In genomic region chr10:23349392-23350010, GRCm38 (mm10) we compare ENCODE assay signal across 8 mouse cellular contexts. TPM values are rescaled to one million over a fixed set of nuclear protein-coding genes. Genes with fewer than 3 reads are reported as not detected.
A peak's percentile ranks its signal among the peaks of the same experiment; 100 is the strongest.
DNase-seq lines count a peak whose midpoint lies in the region; ATAC-seq and TF ChIP-seq lines count a peak whose summit lies in the region.

No protein-coding gene starts in this region.

- no peak for TF ChIP-seq EP300 in lung, postnatal 0 days (IDR thresholded peaks at IDR 0.05)

- H3K4me3 ChIP-seq in lung, postnatal 0 days (ENCODE audit: low read depth, low read length) = peak overlapping the region; percentile 51
- H3K4me3 ChIP-seq in layer of hippocampus, adult 2 months = peak overlapping the region; percentile 62

- no peak overlapping the region for H3K9ac ChIP-seq in lung, postnatal 0 days (replicated peaks; ENCODE audit: low read depth)

- peak; percentile 18 for DNase-seq in adrenal gland, postnatal 10 days
- no peak for DNase-seq in adrenal gland, postnatal 4 days (ENCODE audit: low spot score in 2 of 2)
- DNase-seq in lung, postnatal 0 days (ENCODE audit: low spot score) = peak; percentile 19
- DNase-seq in lung, adult 18-20 months = no peak
- peak; percentile 21 for DNase-seq in gastrocnemius, adult 18-20 months (ENCODE audit: low spot score)
- DNase-seq in layer of hippocampus, adult 2 months (ENCODE audit: low spot score in 2 of 2) = no peak
- DNase-seq in neural tube, embryonic 10.5 days (ENCODE audit: extremely low spot score, low spot score) = peak; percentile 79
- DNase-seq in T-cell, adult 2 months (ENCODE audit: low spot score) = no peak

- no peak for TF ChIP-seq CTCF in lung, postnatal 0 days (IDR thresholded peaks at IDR 0.05)
- no peak for TF ChIP-seq CTCF in layer of hippocampus, adult 2 months (conservative IDR thresholded peaks at IDR 0.05)

- ATAC-seq in lung, postnatal 0 days = peak; percentile 4; the same call in 1 of the 2 replicates

- H3K4me2 ChIP-seq in lung, postnatal 0 days (replicated peaks; ENCODE audit: low read depth, low read length) = peak overlapping the region; percentile 92

- no peak overlapping the region for H3K27ac ChIP-seq in lung, postnatal 0 days (ENCODE audit: low read length)
- peak overlapping the region; percentile 69; the same call in 1 of the 2 replicates for H3K27ac ChIP-seq in layer of hippocampus, adult 2 months

- peaks cover 31% of the 10 kb centered on the region for H3K27me3 ChIP-seq in lung, postnatal 0 days (replicated peaks; ENCODE audit: insufficient read depth, low read length)

- peaks cover 14% of the 10 kb centered on the region for H3K4me1 ChIP-seq in lung, postnatal 0 days (ENCODE audit: insufficient read depth, low read depth, low read length)

- H3K36me3 ChIP-seq in lung, postnatal 0 days (ENCODE audit: insufficient read depth, low read length) = no peaks in the 10 kb centered on the region

- H3K9me3 ChIP-seq in lung, postnatal 0 days (ENCODE audit: low read length) = no peaks in the 10 kb centered on the region

- WGBS in lung, postnatal 0 days = under 1% methylated on average over 29 of the region's 33 CpGs

RNA-seq across cellular contexts. Expression of gene Eya4, which starts 1.1 kb away (rescaled TPM):
- 1 to 10 TPM; 2.3 to 4.8 TPM for total RNA-seq in adrenal gland, postnatal 10 days (2021)
- 1 to 10 TPM; 5.3 to 5.8 TPM for total RNA-seq in adrenal gland, postnatal 4 days (2021)
- polyA plus RNA-seq in lung, postnatal 0 days (2015; fragmentation: Nextera tagmentation; extraction: Ambion mirVana) = 0.11 and 0.17 TPM in 2 replicates
- 10 to 100 TPM; 31.1 to 31.6 TPM for total RNA-seq in gastrocnemius, adult 18-20 months (2021)
- total RNA-seq in layer of hippocampus, adult 2 months (2021) = 1 to 10 TPM; 5.5 to 6.3 TPM

Comparison
In these comparisons a context has a peak if more than half of its experiments do, and no peak if none do; other contexts are left out.
1. DNase-seq: peak in adrenal gland, postnatal 10 days (single experiment), lung, postnatal 0 days (single experiment), gastrocnemius, adult 18-20 months (single experiment) and neural tube, embryonic 10.5 days (single experiment); none in adrenal gland, postnatal 4 days (0 of 2), lung, adult 18-20 months (0 of 2), layer of hippocampus, adult 2 months (0 of 2) and T-cell, adult 2 months (single experiment).
2. RNA of gene Eya4, which starts 1.1 kb away (total RNA-seq): 31.1 to 31.6 TPM in gastrocnemius, adult 18-20 months; 5.5 to 6.3 TPM in layer of hippocampus, adult 2 months, 5.3 to 5.8 TPM in adrenal gland, postnatal 4 days and 2.3 to 4.8 TPM in adrenal gland, postnatal 10 days; every median in the first group is over 4 times any median in the second.